Mouse (Mus musculus) midbrain, embryonic 10.5 days (tissue): ENCODE measurements around the gene Cnbd2. TPM values are rescaled to one million over a fixed set of nuclear protein-coding genes. Genes with fewer than 3 reads are reported as not detected.

Experiments used
- DNase-seq: peaks from one replicate; pipeline ENCODE4 v3.0.0-alpha.2; 2017; ENCODE audit warnings: low spot score
- H3K27ac ChIP-seq: fragments of 300-500 bp; sonication (generic); replicated peaks from 2 replicates; pipeline ENCODE4 v1.5.1; 2016; ENCODE audit warnings: mild to moderate bottlenecking
- H3K27me3 ChIP-seq: fragments of 300-500 bp; sonication (generic); 2 replicates; pipeline ENCODE4 v1.6.1; 2016; ENCODE audit warnings: low read depth, mild to moderate bottlenecking; ENCODE audit not compliant: poor library complexity, severe bottlenecking
- H3K36me3 ChIP-seq: fragments of 300-500 bp; sonication (generic); 2 replicates; pipeline ENCODE4 v1.6.1; 2016; ENCODE audit warnings: mild to moderate bottlenecking, moderate library complexity
- H3K4me1 ChIP-seq: fragments of 300-500 bp; sonication (generic); 2 replicates; pipeline ENCODE4 v1.6.1; 2016
- H3K4me3 ChIP-seq: fragments of 300-500 bp; sonication (generic); 2 replicates; pipeline ENCODE4 v1.5.1; 2016; ENCODE audit warnings: mild to moderate bottlenecking, moderate library complexity
- H3K9me3 ChIP-seq: fragments of 300-500 bp; sonication (generic); replicated peaks from 2 replicates; pipeline ENCODE4 v1.6.1; 2016; ENCODE audit warnings: mild to moderate bottlenecking
- WGBS: fragments of 180-500 bp; shearing (Covaris S2); methylation state at CpG from one replicate; pipeline ENCODE4 v1.1.7; 2016; 5-methylcytosine and 5-hydroxymethylcytosine counted together
- polyA plus RNA-seq: library from polyadenylated mRNA; unstranded; fragments of >200 nt; fragmentation: Nextera tagmentation; extraction: Ambion mirVana; gene quantifications from 2 replicates; pipeline ENCODE4 v1.2.1, GENCODE M21; 2016

Cnbd2 gene
- polyA plus RNA-seq = 3.1 and 3.4 TPM in 2 replicates

GRCm38 (mm10) chr2:156312297-156312897, at the start of gene Cnbd2, which contains the start of gene Scand1:
Gene Cnbd2, plus strand, starts transcription at chr2:156312299.
Gene Scand1, minus strand, starts transcription at chr2:156312704.
- under 1% methylated on average over 49 of the region's 49 CpGs for WGBS
- peaks cover 36% of the 10 kb centered on the region for H3K36me3 ChIP-seq
- H3K4me3 ChIP-seq = peak within 1 kb of the TSS; percentile 95
- DNase-seq = peak; percentile 92
- H3K9me3 ChIP-seq = no peaks in the 10 kb centered on the region
- H3K27me3 ChIP-seq = no peaks in the 10 kb centered on the region
- peaks cover 17% of the 10 kb centered on the region for H3K4me1 ChIP-seq
- H3K27ac ChIP-seq = peak within 1 kb of the TSS; percentile 98

GRCm38 (mm10) chr2:156263204-156263893, 48.8 kb upstream of the Cnbd2 start:
- Histone ChIP-seq H3K27ac (no peak overlapping the region), H3K36me3 (peaks cover 81% of the 10 kb centered on the region), H3K27me3 (no peaks in the 10 kb centered on the region), H3K9me3 (no peaks in the 10 kb centered on the region), H3K4me3 (no peak overlapping the region), H3K4me1 (no peaks in the 10 kb centered on the region)
- 93% methylated on average over 4 of the region's 4 CpGs for WGBS
- no peak for DNase-seq

GRCm38 (mm10) chr2:156267636-156268035, 44.5 kb upstream of the Cnbd2 start:
- peaks cover 72% of the 10 kb centered on the region for H3K36me3 ChIP-seq
- WGBS = 97% methylated on average over 9 of the region's 9 CpGs
- H3K4me1 ChIP-seq = no peaks in the 10 kb centered on the region

DNA sequence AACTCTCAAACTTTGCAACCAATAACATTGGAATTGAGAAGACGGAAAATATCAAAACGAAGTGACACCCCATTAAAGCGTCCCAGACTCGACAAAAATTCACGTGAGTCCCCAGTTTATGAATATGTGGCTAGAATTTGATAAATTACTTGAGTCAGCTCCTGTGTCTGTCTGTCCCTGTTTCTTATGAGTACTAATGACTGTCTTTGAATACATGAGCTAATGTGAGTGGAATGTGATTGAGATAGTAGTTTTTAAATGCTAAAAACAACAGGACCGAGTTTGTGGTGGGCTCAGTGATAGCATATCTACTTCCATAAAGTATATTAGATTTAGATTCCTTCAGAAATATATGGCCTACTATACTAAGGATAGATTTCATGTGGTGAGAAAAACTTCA, 39.5 kb upstream of the Cnbd2 start:
- Histone ChIP-seq H3K27ac (no peak overlapping the region), H3K4me1 (no peaks in the 10 kb centered on the region), H3K4me3 (no peak overlapping the region), H3K9me3 (no peaks in the 10 kb centered on the region), H3K27me3 (no peaks in the 10 kb centered on the region), H3K36me3 (peaks cover 79% of the 10 kb centered on the region)
- DNase-seq = no peak
- 94% methylated on average over 6 of the region's 6 CpGs for WGBS

More at GRCm38 (mm10) chr2:156267636-156268035, 44.5 kb upstream of the Cnbd2 start:
- H3K27ac ChIP-seq = no peak overlapping the region
- H3K4me3 ChIP-seq = no peak overlapping the region
- DNase-seq = no peak
- no peaks in the 10 kb centered on the region for H3K9me3 ChIP-seq
- no peaks in the 10 kb centered on the region for H3K27me3 ChIP-seq

DNA sequence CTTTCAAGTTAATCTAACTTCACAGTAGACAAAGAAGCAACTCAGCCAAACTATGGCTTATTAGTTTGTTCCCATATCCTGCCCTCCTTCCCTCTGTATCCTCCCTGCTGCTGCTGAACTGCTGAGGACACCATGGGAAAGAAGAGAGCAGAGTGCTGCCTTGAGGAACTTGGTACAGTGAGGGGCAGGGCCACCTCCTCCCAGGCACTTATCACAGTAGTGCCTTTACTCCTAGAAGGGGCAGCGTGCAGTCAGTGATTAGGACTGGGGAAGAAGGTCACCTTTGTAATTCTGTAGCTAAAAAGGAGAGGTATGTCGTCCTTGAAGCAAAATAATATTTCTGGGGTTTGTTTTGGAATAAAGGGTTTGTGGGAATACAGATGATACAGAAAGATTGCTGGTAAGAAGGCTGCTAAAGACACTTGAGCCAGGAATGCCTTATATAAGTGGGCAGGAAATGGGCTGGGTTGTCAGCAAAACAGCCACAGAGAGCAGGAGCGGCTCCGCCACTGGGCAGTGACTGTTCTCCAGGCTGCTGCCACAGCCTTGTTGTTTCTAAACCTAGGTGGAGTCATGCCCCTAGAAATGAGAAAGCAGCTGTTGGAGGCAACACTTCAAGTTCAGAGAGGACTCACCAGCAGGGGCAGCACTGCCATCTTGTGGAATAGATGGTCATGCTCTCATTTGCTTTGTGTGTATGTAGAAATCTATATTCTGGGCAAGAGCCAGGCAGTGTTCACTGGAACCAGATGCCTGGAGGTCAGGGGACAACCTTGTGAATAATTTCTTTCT, 33.7 kb upstream of the Cnbd2 start:
- Histone ChIP-seq H3K4me3 (no peak overlapping the region), H3K27me3 (no peaks in the 10 kb centered on the region), H3K27ac (no peak overlapping the region), H3K9me3 (no peaks in the 10 kb centered on the region), H3K4me1 (no peaks in the 10 kb centered on the region), H3K36me3 (peaks cover 82% of the 10 kb centered on the region)
- WGBS = 80% methylated on average over 4 of the region's 4 CpGs
- peak; percentile 69 for DNase-seq

DNA sequence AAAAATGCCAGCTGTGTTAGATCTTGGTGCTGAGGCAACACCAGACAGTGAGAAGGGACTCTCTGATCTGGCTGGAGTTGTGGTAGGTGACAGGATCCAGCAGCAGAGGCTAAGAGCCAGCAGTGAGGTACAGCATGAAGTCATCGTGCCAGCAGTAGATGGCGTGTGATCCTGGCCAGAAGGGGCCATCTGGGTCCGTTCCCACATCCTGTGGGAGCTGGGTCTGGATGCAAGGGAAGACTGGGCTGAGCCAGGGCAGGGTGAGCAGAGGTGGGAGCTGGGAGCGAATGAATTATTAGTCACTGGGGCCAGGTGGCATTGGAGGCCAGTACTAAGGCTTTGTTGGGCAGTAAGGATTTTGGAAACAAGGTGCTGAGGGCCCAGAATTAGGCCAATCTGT, 30.9 kb upstream of the Cnbd2 start:
- Histone ChIP-seq H3K27ac (no peak overlapping the region), H3K9me3 (no peaks in the 10 kb centered on the region), H3K4me1 (no peaks in the 10 kb centered on the region), H3K27me3 (no peaks in the 10 kb centered on the region), H3K36me3 (peaks cover 85% of the 10 kb centered on the region), H3K4me3 (no peak overlapping the region)
- WGBS = 91% methylated on average over 4 of the region's 4 CpGs
- DNase-seq = no peak

- 80% methylated on average over 2 of the region's 2 CpGs for WGBS
- DNase-seq = no peak
- Histone ChIP-seq H3K36me3 (peaks cover 86% of the 10 kb centered on the region), H3K9me3 (no peaks in the 10 kb centered on the region), H3K27me3 (no peaks in the 10 kb centered on the region), H3K4me1 (no peaks in the 10 kb centered on the region), H3K4me3 (no peak overlapping the region), H3K27ac (no peak overlapping the region)
Observed at GRCm38 (mm10) chr2:156285161-156285560, 26.9 kb upstream of the Cnbd2 start.

DNA sequence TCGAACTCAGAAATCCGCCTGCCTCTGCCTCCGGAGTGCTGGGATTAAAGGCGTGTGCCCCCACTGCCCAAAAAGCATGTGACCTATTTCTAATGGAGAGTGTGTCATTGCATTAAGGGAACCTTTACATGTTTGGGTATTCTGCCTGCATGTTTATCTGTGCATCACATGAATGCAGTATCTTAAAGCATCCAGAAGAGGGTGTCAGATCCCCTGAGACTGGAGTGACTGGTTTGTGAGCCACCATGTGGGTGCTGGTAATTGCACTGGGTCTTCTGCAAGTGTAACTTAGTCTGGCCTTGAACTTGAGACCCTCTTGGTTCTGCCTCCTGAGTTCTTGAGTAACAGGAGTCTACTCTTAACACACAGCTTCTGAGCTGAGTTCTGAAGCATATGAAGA, 25.4 kb upstream of the Cnbd2 start:
- Histone ChIP-seq H3K9me3 (no peaks in the 10 kb centered on the region), H3K4me3 (no peak overlapping the region)
- 91% methylated on average over 4 of the region's 4 CpGs for WGBS

DNA sequence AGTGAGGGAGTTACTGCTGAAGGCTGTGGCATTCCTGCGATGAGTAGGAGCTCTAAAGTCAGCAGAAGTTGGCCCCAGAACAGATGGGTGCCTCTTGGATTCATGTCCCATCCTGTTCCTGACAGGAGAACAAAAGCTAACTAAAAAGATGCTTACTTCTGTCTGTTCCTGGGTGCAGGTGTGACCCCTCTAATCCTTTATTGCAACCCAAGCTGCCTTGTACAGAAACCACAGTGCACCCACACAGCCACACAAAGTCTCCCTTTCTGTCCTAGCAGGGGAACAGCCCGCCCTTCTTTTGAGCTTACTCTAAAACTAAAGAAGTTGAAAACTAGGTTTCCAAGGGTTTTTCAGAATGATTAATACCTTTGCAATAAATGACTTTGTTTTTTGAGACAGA, 23.9 kb upstream of the Cnbd2 start:
- Histone ChIP-seq H3K4me3 (no peak overlapping the region), H3K4me1 (no peaks in the 10 kb centered on the region), H3K36me3 (peaks cover 88% of the 10 kb centered on the region), H3K9me3 (no peaks in the 10 kb centered on the region), H3K27me3 (no peaks in the 10 kb centered on the region), H3K27ac (no peak overlapping the region)
- DNase-seq = no peak
- 94% methylated on average over 2 of the region's 2 CpGs for WGBS

More for the DNA sequence above, 25.4 kb upstream of the Cnbd2 start:
- no peaks in the 10 kb centered on the region for H3K27me3 ChIP-seq
- no peaks in the 10 kb centered on the region for H3K4me1 ChIP-seq
- no peak overlapping the region for H3K27ac ChIP-seq
- peaks cover 88% of the 10 kb centered on the region for H3K36me3 ChIP-seq
- no peak for DNase-seq

- DNase-seq = no peak
- H3K36me3 ChIP-seq = peaks cover 95% of the 10 kb centered on the region
Observed at GRCm38 (mm10) chr2:156289552-156290160, 22.4 kb upstream of the Cnbd2 start.

GRCm38 (mm10) chr2:156291998-156292397, 20.1 kb upstream of the Cnbd2 start:
- DNase-seq = no peak
- Histone ChIP-seq H3K4me1 (no peaks in the 10 kb centered on the region), H3K4me3 (no peak overlapping the region), H3K9me3 (no peaks in the 10 kb centered on the region), H3K27me3 (no peaks in the 10 kb centered on the region), H3K36me3 (peaks cover 96% of the 10 kb centered on the region), H3K27ac (no peak overlapping the region)
- 85% methylated on average over 1 of the region's 1 CpGs for WGBS

More at GRCm38 (mm10) chr2:156289552-156290160, 22.4 kb upstream of the Cnbd2 start:
- 86% methylated on average over 2 of the region's 2 CpGs for WGBS
- H3K27ac ChIP-seq = no peak overlapping the region
- H3K4me3 ChIP-seq = no peak overlapping the region
- no peaks in the 10 kb centered on the region for H3K9me3 ChIP-seq
- H3K27me3 ChIP-seq = no peaks in the 10 kb centered on the region
- H3K4me1 ChIP-seq = no peaks in the 10 kb centered on the region

- H3K36me3 ChIP-seq = peaks cover 91% of the 10 kb centered on the region
- no peak for DNase-seq
- H3K27ac ChIP-seq = no peak overlapping the region
- H3K27me3 ChIP-seq = no peaks in the 10 kb centered on the region
- no peak overlapping the region for H3K4me3 ChIP-seq
- H3K9me3 ChIP-seq = no peaks in the 10 kb centered on the region
- WGBS = 92% methylated on average over 2 of the region's 2 CpGs
- no peaks in the 10 kb centered on the region for H3K4me1 ChIP-seq
Observed at GRCm38 (mm10) chr2:156295601-156296063, 16.5 kb upstream of the Cnbd2 start.
